Mouse (Mus musculus) erythroblast, embryonic 14.5 days (primary cell): ENCODE data around the gene Ier2.

Source experiments
- GATA1 ChIP-seq: IDR thresholded peaks from 2 replicates; pipeline ENCODE4 v1.6.1; 2012; ENCODE audit warnings: low read length, inconsistent platforms, mixed read lengths
- TAL1 ChIP-seq: IDR thresholded peaks from 3 replicates; pipeline ENCODE4 v1.6.1; 2012; ENCODE audit warnings: low read length, inconsistent platforms, mixed read lengths

DNA sequence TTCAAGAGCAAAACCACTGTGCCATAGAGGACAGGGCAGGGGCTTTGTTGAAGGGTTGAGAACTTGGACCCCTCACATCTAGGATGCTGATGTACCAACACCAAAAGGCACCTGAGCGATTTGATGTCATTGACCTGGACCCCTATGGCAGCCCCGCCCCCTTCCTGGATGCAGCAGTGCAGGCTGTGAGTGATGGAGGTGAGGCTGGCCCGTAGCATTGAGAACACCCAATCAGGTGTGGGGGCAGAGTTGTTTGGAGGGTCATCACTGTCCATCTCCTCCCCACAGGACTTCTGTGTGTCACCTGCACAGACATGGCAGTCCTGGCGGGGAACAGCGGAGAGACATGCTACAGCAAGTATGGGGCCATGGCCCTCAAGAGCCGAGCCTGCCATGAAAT, 32.5 kb upstream of the Ier2 start:
- TF ChIP-seq GATA1 = no peak
- TF ChIP-seq TAL1 = no peak
